Mouse (Mus musculus): Measurements from ENCODE around the gene Cox7a1.

Cox7a1 gene

GRCm38 (mm10) chr7:30216723-30217151 is 32.8 kb downstream of the Cox7a1 start:
- in situ Hi-C loops (cut with MboI; ENCODE audit: unreplicated experiment in 2 of 2): loop anchor here in 1 of 2 experiments (5.0 kb wide), 1 partner anchor 34 kb away; the partner anchor contains the start of gene Cox7a1

GRCm38 (mm10) chr7:30217277-30217676 is 33.3 kb downstream of the Cox7a1 start:
- in situ Hi-C loops (cut with MboI; ENCODE audit: unreplicated experiment in 2 of 2): loop anchor here in 1 of 2 experiments (5.0 kb wide), 1 partner anchor 35 kb away; the partner anchor contains the start of gene Cox7a1

- in situ Hi-C loops (cut with MboI; ENCODE audit: unreplicated experiment in 2 of 2): loop anchor here in 1 of 2 experiments (5.0 kb wide), 1 partner anchor 37 kb away; the partner anchor contains the start of gene Cox7a1
Measured at GRCm38 (mm10) chr7:30219293-30220007, 35.5 kb downstream of the Cox7a1 start.

GRCm38 (mm10) chr7:30220008-30220356 is 36.0 kb downstream of the Cox7a1 start:
- in situ Hi-C loops (cut with MboI; ENCODE audit: unreplicated experiment in 2 of 2): no loop called here

GRCm38 (mm10) chr7:30221433-30221832 is 37.5 kb downstream of the Cox7a1 start:
- in situ Hi-C loops (cut with MboI; ENCODE audit: unreplicated experiment in 2 of 2): no loop called here

GRCm38 (mm10) chr7:30222205-30222604 is 38.3 kb downstream of the Cox7a1 start:
- in situ Hi-C loops (cut with MboI; ENCODE audit: unreplicated experiment in 2 of 2): no loop called here

- in situ Hi-C loops (cut with MboI; ENCODE audit: unreplicated experiment in 2 of 2): no loop called here
Measured at GRCm38 (mm10) chr7:30224206-30224605, 40.3 kb downstream of the Cox7a1 start.

- in situ Hi-C loops (cut with MboI; ENCODE audit: unreplicated experiment in 2 of 2): no loop called here
Measured at GRCm38 (mm10) chr7:30231328-30231668, 47.4 kb downstream of the Cox7a1 start.

GRCm38 (mm10) chr7:30231669-30232454 is 47.9 kb downstream of the Cox7a1 start, which contains the start of the genes Polr2i and Tbcb:
Gene Polr2i (plus strand): TSS chr7:30231948.
Gene Tbcb (minus strand): TSS chr7:30232272.
- in situ Hi-C loops (cut with MboI; ENCODE audit: unreplicated experiment in 2 of 2): no loop called here

- in situ Hi-C loops (cut with MboI; ENCODE audit: unreplicated experiment in 2 of 2): no loop called here
Measured at GRCm38 (mm10) chr7:30232631-30233148, 48.7 kb downstream of the Cox7a1 start.

- in situ Hi-C loops (cut with MboI; ENCODE audit: unreplicated experiment in 2 of 2): no loop called here
Measured at GRCm38 (mm10) chr7:30233387-30233786, 49.4 kb downstream of the Cox7a1 start.

GRCm38 (mm10) chr7:30234276-30234858 is 50.4 kb downstream of the Cox7a1 start:
- in situ Hi-C loops (cut with MboI; ENCODE audit: unreplicated experiment in 2 of 2): no loop called here

- in situ Hi-C loops (cut with MboI; ENCODE audit: unreplicated experiment in 2 of 2): no loop called here
Measured at GRCm38 (mm10) chr7:30235091-30235490, 51.1 kb downstream of the Cox7a1 start.

GRCm38 (mm10) chr7:30235625-30236024 is 51.7 kb downstream of the Cox7a1 start, which contains the start of gene Ovol3:
Gene Ovol3 (minus strand): TSS chr7:30235725.
- in situ Hi-C loops (cut with MboI; ENCODE audit: unreplicated experiment in 2 of 2): no loop called here
